Mouse (Mus musculus): ENCODE results near the gene Camk2g.
A peak's percentile ranks its signal among the peaks of the same experiment; 100 is the strongest.

The Camk2g gene

DNA sequence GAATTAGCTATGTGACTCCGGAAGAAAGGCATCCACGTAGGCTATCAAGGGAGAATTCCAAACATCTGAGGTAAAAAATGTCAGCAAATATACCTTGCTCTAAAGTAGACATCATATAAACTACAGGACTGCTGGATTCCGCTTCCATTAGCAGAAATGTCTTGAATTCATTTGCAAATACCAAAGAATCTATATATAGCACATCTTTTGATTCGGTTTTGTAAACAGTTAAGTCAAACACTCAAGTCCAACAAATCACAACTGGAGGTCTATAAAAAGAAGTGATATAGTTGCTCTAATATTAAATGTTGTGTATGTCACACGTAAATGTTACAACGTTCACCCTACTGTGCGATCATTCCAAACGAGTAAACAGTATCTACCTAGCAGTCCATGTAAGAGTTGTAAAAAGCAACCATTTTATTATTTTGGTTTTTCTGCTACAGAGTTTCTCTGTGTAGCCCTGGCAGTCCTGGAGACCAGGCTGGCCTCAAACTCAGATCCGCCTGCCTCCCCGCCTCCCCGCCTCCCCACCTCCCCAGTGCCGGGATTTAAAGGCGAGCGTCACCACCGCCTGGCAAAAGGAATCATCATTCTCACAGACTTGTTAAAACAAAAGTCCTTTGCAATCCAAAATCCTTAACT lies 91.7 kb downstream of the Camk2g start:
- DNase-seq (ENCODE audit: low read depth, low spot score) = no peak

DNA sequence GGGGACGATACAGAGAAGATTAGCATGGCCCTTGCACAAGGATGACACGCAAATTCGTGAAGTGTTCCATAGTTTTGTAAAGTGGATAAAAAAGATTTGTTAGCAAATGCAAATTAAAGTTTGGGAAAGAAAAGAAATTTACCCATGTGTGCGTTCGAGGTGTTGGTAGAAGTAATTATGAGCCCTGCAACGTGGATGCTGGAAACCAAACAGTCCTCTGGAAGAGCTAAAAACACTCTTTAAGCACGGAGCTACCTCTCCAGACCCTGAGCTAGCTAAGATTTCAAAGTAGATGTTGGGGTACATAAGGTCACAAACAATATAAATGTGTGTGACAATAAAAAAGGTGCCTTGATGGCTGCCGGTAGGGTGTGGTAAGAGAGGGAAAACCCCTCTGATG lies 92.3 kb downstream of the Camk2g start:
- no peak for DNase-seq (ENCODE audit: low read depth, low spot score)

DNA sequence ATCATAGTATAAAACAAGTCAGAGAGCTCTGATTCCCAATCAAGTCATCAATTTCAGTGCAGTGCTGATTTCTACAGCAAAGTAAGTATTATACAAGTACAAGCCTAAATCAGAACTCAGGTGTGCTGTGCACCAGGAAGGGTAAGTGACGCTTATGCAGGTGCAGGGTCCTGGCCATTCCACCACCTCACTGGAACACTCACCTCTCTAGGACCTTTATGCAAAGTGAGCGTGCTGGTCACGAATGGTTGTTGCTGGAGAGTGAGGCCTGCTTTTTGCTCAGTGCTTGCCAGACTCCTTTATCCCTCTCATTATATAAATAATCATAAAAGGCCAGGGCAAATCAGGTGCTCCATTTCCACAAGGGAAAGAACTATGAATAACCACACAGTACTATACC lies 93.5 kb downstream of the Camk2g start:
- no peak for DNase-seq (ENCODE audit: low read depth, low spot score)

DNA sequence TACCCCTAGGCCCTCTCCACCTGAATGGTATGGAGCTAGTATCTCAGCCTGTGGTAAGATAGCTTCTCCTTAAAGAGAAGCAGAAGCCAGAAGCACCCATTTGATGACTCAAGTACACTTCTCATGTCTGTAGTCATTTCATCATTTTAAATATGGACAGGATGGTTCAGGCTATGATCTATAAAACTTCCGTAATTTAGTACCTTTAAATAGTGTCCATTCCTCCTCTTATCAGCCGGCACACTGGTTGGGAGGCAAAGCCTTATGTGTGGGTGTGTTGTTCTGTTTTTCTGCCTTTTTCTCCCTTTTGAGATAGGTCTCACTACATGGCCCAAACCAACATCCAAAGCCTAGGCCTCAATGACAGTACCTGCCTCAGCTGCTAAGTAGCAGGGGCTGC lies 95.4 kb downstream of the Camk2g start:
- no peak for DNase-seq (ENCODE audit: low read depth, low spot score)

DNA sequence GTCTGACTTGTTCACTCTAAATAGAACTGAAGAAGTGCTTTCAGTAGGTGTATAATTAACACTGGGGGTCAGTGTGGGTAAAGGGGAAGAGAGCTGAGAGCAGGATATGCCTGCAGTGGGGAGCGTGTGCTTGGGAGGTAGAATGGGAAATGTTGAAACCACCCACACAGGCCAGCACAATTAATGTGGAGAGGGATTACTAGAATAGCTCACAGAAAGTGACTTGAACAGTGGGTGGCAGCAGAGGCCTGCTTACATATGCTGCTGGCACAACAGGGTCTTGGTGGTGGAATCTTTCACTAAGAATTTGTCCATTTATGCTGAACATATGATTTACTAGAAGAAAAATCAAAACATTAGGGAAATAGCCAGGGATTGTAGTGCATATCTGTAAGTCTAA lies 96.9 kb downstream of the Camk2g start:
- DNase-seq (ENCODE audit: low read depth, low spot score) = no peak

DNA sequence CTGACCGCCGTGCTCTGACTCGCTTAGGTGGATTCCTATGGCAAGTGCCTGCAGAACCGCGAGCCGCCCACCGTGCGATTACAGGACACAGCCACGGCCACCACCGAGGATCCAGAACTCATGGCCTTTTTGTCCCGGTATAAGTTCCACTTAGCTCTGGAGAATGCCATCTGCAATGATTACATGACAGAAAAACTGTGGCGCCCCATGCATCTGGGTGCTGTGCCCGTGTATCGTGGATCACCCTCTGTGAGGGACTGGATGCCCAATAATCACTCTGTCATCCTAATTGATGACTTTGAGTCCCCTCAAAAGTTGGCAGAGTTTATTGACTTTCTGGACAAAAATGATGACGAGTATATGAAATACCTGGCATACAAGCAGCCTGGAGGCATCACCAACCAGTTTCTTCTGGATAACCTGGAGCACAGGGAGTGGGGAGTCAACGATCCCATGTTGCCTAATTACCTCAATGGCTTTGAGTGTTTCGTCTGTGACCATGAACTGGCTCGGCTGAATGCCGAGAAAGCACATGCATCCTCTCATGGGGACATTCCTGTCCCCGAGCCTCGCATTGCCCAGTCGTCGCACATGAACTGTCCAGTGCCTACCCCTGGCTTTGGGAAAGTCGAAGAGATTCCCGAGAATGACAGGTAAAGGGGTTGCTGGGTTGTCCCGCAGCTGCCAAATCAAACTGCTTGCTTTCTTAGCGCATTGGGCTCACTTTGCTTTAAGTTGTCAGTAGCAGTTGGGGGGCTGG lies 97.9 kb downstream of the Camk2g start:
- no peak for DNase-seq (ENCODE audit: low read depth, low spot score)

DNA sequence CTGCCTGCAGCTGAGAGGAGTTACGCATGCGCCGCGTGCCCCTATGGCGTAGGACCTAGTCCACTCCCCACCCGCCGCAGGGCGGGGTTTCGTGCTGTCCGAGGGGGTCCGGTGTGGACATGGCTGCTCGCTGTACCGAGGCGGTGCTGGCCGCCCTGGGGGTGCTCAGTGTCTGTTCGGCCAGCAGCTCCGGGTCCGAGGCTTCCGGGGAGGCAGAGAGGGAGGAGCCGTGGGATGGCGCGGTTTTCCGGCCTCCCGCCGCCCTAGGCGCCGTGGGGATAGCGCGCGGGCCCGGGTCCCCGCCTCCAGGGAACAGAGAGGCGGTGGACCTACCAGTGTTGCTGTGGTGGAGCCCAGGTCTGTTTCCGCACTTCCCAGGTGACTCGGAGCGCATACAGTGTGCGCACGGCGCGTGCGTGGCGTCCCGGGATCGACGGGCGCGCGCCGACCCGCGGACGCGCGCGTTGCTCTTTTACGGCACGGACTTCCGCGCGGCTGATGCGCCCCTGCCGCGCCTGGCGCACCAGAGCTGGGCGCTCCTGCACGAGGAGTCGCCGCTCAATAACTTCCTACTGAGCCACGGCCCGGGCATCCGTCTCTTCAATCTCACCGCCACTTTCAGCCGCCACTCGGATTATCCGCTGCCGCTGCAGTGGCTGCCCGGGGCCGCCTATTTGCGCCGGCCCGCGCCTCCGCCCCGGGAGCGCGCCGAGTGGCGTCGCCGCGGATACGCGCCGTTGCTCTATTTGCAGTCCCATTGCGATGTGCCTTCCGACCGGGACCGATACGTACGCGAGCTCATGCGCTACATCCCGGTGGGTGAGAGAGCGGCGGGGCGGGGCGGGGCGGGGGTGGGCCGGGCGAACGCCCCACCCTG lies 98.8 kb downstream of the Camk2g start, which contains the start of gene Fut11:
TSS of gene Fut11 (plus strand) at position 85 of the 877 bp plus-strand sequence.
- peak; percentile 74 for DNase-seq (ENCODE audit: low read depth, low spot score)

DNA sequence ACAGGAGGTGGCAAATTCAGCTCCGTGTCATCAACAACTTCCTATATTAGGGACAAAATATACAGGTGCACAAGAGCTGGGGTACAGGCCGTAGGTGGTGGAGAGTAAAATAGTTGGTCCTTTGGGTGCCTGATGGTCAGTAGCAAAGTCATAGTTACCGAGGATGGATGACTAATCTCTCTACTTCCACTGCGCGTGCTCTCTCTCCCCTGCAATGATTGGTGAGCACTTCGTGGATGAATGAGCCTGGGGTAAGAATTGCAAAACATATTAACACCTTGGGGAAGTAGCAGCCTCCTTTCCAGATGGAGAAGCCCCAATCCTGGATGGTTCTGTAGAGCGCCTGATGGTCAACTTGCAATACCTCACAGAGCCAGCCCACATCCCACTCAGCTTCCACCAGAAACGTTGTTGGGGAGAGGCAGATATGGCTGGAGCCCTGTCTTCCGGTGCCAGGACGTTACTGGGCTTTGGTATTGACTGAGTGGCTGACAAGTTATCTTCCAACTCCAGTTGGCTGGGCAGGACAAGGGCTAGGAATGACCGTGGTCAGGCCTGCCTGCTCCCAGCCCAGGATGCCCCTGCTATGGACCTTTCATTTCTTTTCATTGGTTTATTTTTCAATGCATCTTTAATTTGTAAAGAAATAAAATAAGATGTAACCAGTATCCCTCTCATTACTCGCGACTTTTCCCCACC lies 99.6 kb downstream of the Camk2g start:
- DNase-seq (ENCODE audit: low read depth, low spot score) = no peak

DNA sequence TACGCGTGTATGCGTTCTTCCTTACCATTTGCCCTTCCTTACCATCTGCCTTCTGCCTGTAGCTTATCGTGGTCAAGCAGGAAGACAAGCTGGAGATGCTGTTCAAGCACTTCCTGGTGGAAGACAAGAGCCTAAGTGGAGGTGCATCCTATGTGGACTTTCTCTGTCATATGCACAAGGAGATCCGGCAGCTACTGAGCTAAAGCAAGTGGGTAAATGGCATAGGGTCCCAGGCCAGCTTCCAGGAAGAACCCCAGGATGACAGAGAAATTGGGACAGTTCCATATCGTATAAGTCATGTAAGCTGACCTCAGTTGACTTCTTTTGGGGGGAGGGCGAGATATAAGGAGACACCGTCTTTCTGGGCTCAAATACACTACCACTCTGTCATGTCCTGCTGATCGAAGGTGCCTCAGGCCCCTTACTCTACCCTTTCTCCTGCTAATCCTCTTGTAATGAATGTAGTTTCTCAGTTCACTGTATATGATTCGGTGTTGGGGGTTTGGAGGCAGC lies 100.2 kb downstream of the Camk2g start:
- no peak for DNase-seq (ENCODE audit: low read depth, low spot score)

DNA sequence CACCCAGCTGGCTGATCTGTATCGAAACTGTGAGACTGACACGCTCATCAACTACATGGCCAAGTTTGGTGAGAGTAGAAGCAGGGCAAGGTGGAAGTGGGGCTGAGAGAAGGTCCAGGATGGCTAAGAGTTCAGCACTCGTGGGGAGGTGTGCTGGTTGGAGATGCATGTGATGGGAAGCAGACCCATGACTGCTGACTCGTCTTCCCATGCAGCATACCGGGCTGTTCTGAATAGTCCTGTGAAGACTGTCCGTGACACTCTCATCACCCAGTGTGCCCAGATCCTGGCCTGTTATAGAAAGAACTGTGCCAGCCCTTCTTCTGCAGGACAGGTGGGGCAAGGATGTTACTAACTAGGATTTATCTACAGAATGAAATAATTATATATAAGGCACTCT lies 102.1 kb downstream of the Camk2g start:
- DNase-seq (ENCODE audit: low read depth, low spot score) = no peak

DNA sequence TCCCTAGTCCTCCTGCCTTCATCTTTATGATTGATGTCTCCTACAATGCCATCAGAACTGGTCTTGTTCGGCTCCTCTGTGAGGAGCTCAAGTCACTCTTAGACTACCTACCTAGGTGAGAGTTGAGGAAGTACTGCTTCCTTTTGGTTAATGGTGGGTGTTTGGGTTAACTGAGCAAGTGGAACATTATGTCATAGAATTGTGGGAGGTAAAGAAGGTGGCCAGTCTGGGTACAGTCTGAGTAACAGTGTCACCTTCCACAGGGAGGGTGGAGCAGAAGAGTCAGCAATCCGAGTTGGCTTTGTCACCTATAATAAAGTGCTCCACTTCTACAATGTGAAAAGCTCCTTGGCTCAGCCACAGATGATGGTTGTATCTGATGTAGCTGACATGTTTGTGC lies 104.9 kb downstream of the Camk2g start:
- DNase-seq (ENCODE audit: low read depth, low spot score) = no peak

DNA sequence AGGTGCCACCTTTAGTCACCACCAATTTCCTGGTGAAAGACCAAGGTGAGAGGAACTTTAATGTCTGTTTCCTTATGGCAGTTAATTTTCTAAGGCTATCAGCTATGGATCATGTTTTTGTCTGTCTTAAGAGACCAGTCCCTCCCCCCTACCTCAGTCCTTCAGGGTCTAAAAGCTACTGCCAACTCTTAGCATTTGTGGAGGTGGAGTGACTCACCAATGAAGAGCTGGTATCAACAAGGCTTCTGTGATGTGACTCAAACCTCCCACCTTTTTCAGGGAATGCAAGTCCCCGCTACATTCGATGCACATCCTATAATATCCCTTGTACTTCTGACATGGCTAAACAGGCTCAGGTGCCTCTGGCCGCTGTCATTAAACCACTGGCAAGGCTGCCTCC lies 107.3 kb downstream of the Camk2g start:
- no peak for DNase-seq (ENCODE audit: low read depth, low spot score)
